Mouse (Mus musculus): ENCODE results near the gene Ube2v1. TPM values are rescaled to one million over a fixed set of nuclear protein-coding genes. Genes with fewer than 3 reads are reported as not detected.
"Not testable (repeated sequence)": the region's sequence is repeated elsewhere in the genome, so short reads cannot be mapped to it uniquely, and the experiment has no call there.

Ube2v1 gene
- polyA plus RNA-seq, 1 experiment from 2014 or later, result 332 TPM

GRCm38 (mm10) chr2:167646411-167646810 is 14.5 kb upstream of the Ube2v1 start:
- no peak overlapping the region for H3K27ac ChIP-seq
- H3K27me3 ChIP-seq (ENCODE audit: insufficient read depth, poor library complexity, severe bottlenecking), result no peaks in the 10 kb centered on the region
- peaks cover 67% of the 10 kb centered on the region for H3K36me3 ChIP-seq
- no peak overlapping the region for H3K4me3 ChIP-seq
- no peak for DNase-seq (ENCODE audit: low spot score)
- H3K4me1 ChIP-seq, result no peaks in the 10 kb centered on the region
- WGBS, result 70% methylated on average over 4 of the region's 4 CpGs
- no peaks in the 10 kb centered on the region for H3K9me3 ChIP-seq

- H3K4me1 ChIP-seq; H3K27ac ChIP-seq; DNase-seq (ENCODE audit: low spot score); H3K27me3 ChIP-seq (ENCODE audit: insufficient read depth, poor library complexity, severe bottlenecking); H3K9me3 ChIP-seq; H3K4me3 ChIP-seq: not testable (repeated sequence)
- 87% methylated on average over 13 of the region's 13 CpGs for WGBS
- H3K36me3 ChIP-seq, result peaks cover 45% of the 10 kb centered on the region
Measured at GRCm38 (mm10) chr2:167643356-167644052, 11.6 kb upstream of the Ube2v1 start.

- WGBS, result 91% methylated on average over 6 of the region's 6 CpGs
- no peak overlapping the region for H3K27ac ChIP-seq
- H3K27me3 ChIP-seq (ENCODE audit: insufficient read depth, poor library complexity, severe bottlenecking), result no peaks in the 10 kb centered on the region
- no peak overlapping the region for H3K4me3 ChIP-seq
- no peak for DNase-seq (ENCODE audit: low spot score)
- peaks cover 41% of the 10 kb centered on the region for H3K36me3 ChIP-seq
- H3K9me3 ChIP-seq, result no peaks in the 10 kb centered on the region
- H3K4me1 ChIP-seq, result no peaks in the 10 kb centered on the region
Measured at GRCm38 (mm10) chr2:167642164-167642563, 10.3 kb upstream of the Ube2v1 start.

- DNase-seq (ENCODE audit: low spot score), result no peak
- H3K4me3 ChIP-seq, result no peak overlapping the region
- H3K9me3 ChIP-seq, result no peaks in the 10 kb centered on the region
- no peaks in the 10 kb centered on the region for H3K4me1 ChIP-seq
- no peak overlapping the region for H3K27ac ChIP-seq
- H3K36me3 ChIP-seq, result peaks cover 36% of the 10 kb centered on the region
- no peaks in the 10 kb centered on the region for H3K27me3 ChIP-seq (ENCODE audit: insufficient read depth, poor library complexity, severe bottlenecking)
- WGBS, result 46% methylated on average over 8 of the region's 8 CpGs
Measured at GRCm38 (mm10) chr2:167641337-167641736, 9.4 kb upstream of the Ube2v1 start.

DNA sequence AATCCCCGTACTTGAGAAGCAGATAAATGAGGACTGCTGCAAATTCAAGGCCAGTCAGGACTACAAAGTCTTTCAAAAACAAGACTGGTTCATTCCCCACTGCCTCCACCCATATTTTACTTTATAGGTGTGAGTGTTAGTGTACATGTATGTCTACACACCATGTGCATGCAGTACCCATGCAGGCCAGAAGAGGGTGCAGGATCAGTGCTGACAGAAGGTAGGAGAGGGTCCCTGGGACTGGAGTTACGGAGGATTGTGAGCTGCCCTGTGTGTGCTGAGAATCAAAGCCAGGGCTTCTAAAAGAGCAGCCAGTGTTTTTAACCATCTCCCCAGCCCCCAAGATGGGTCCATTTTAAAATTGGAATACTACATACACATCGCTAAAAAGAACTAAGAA is 8.4 kb upstream of the Ube2v1 start:
- 74% methylated on average over 3 of the region's 3 CpGs for WGBS

GRCm38 (mm10) chr2:167634865-167635512 is 3.1 kb upstream of the Ube2v1 start:
- Histone ChIP-seq H3K4me1 (peaks cover 38% of the 10 kb centered on the region), H3K27me3 (ENCODE audit: insufficient read depth, poor library complexity, severe bottlenecking) (no peaks in the 10 kb centered on the region), H3K9me3 (no peaks in the 10 kb centered on the region), H3K4me3 (peak overlapping the region; percentile 49), H3K27ac (peak overlapping the region; percentile 100; the same call in 1 of the 2 replicates), H3K36me3 (no peaks in the 10 kb centered on the region)
- no peak for DNase-seq (ENCODE audit: low spot score)
- WGBS, result 65% methylated on average over 7 of the region's 7 CpGs

More for the DNA sequence above, 8.4 kb upstream of the Ube2v1 start:
- no peaks in the 10 kb centered on the region for H3K27me3 ChIP-seq (ENCODE audit: insufficient read depth, poor library complexity, severe bottlenecking)
- H3K4me3 ChIP-seq, result no peak overlapping the region
- no peak overlapping the region for H3K27ac ChIP-seq
- no peaks in the 10 kb centered on the region for H3K9me3 ChIP-seq
- DNase-seq (ENCODE audit: low spot score), result no peak
- H3K4me1 ChIP-seq, result no peaks in the 10 kb centered on the region
- peaks cover 27% of the 10 kb centered on the region for H3K36me3 ChIP-seq

DNA sequence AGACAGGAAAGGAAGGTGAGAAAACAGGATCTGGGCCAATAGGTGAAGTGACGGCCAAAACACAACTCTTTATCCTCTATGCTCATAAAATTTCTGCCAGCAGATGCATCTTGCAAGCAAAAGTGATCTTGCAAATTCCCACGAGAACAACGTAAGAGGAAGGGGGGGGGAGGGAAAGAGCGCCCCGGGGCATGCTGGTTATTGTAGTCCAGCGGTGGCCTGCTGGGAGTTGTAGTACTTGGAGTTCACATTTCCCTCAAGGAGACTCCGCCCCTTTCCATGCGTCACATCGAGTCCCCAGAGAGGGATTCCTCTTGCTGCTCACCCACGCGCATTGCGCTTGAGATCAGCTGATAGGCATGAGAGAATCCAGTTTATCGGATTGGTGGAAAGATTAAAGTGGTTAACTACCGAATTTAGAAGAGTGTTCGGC is 2.5 kb upstream of the Ube2v1 start:
- 1% methylated on average over 15 of the region's 15 CpGs for WGBS
- Histone ChIP-seq H3K27ac (peak overlapping the region; percentile 100), H3K36me3 (no peaks in the 10 kb centered on the region), H3K27me3 (ENCODE audit: insufficient read depth, poor library complexity, severe bottlenecking) (no peaks in the 10 kb centered on the region), H3K4me1 (peaks cover 45% of the 10 kb centered on the region), H3K4me3 (peak overlapping the region; percentile 49), H3K9me3 (no peaks in the 10 kb centered on the region)
- peak; percentile 99 for DNase-seq (ENCODE audit: low spot score)

DNA sequence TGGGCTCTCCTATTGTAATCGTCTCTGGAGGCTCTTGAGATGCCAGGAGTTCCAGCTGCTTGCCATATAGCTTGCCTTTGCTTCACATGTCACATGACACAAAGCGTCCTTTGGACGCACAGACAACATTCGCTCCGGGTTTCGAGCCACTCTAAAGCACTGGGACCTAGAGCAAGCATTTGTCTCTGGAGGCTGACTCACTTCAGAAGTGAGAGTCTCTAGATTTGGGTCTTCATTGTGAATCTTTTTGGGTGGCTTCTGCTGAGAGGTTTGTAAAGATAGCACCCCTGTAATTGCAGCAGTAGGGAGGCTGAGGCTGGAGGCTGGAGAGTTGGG is 1.6 kb upstream of the Ube2v1 start:
- Histone ChIP-seq H3K9me3 (no peaks in the 10 kb centered on the region), H3K27me3 (ENCODE audit: insufficient read depth, poor library complexity, severe bottlenecking) (no peaks in the 10 kb centered on the region), H3K4me1 (peaks cover 53% of the 10 kb centered on the region), H3K36me3 (peaks cover 8% of the 10 kb centered on the region), H3K27ac (peak overlapping the region; percentile 100), H3K4me3 (peak overlapping the region; percentile 49; the same call in 1 of the 2 replicates)
- WGBS, result 80% methylated on average over 6 of the region's 6 CpGs
- no peak for DNase-seq (ENCODE audit: low spot score)

DNA sequence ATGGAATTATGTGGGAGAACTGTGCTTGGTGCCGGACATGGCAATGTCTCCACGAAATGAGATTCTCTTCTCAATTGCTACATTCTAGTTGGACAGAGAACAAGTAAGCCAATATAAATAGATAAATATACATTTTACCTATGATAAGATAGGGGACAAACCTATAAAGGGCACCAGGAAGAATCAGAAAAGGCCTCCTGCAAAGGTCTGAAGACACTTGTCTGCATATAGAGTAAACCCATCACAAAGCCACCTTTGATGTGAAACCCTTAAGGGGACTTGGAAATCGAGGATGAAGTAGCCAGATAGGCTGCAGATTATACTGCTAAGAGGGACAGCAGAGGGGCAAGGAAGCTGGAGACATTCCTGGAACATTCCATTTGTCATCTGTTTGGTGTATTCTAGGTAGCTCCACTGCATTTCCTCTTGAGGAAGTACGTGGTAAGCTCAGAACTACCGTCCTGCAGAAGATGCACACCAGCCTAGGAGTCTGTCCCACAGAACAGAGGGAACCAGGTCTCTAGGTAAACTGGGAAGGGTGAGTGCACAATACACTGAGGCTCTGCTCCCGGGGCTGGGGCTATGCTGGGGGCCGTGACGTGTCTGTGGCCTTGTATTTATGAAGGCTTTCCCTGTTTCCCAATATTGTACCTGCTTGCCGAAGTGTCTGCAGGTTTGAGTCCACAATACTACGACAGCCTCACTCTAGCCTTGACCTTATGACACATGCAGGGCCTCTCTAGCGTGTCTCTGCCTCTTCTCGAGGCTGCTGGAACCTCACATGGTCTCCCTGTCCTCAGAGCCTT is 1.0 kb upstream of the Ube2v1 start:
- H3K4me1 ChIP-seq, result peaks cover 57% of the 10 kb centered on the region
- no peaks in the 10 kb centered on the region for H3K9me3 ChIP-seq
- 74% methylated on average over 12 of the region's 12 CpGs for WGBS

DNA sequence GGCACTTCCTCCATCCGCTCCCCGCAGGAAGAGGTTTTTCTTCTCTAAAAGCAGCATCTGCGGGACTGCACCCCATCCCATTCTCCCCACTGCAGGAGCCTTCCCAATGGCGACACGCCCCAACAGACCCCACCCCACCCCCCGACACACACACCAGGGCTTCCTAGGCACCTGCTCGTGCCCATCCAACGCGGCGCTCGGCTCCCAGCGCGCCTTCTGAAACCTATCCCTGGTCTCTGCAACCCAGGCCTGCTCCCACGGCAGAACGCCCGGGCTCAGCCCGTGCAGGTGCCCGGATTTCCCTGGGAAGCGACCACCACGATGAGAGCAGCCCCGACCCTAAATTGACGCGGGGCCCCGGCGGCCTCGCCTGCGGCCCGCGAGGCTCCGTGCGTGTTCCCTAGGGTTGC is 709 bp downstream of the Ube2v1 start:
- H3K4me1 ChIP-seq, result peaks cover 70% of the 10 kb centered on the region

More for the DNA sequence above, 1.0 kb upstream of the Ube2v1 start:
- Histone ChIP-seq H3K36me3 (peaks cover 11% of the 10 kb centered on the region), H3K27me3 (ENCODE audit: insufficient read depth, poor library complexity, severe bottlenecking) (no peaks in the 10 kb centered on the region), H3K4me3 (peak overlapping the region; percentile 95), H3K27ac (peak overlapping the region; percentile 100)
- no peak for DNase-seq (ENCODE audit: low spot score)

GRCm38 (mm10) chr2:167630421-167630820 is 1.5 kb downstream of the Ube2v1 start:
- Histone ChIP-seq H3K9me3 (no peaks in the 10 kb centered on the region), H3K36me3 (peaks cover 23% of the 10 kb centered on the region), H3K4me3 (peak overlapping the region; percentile 95), H3K27ac (peak overlapping the region; percentile 100), H3K27me3 (ENCODE audit: insufficient read depth, poor library complexity, severe bottlenecking) (no peaks in the 10 kb centered on the region), H3K4me1 (peaks cover 76% of the 10 kb centered on the region)
- 62% methylated on average over 5 of the region's 5 CpGs for WGBS
- no peak for DNase-seq (ENCODE audit: low spot score)

More for the DNA sequence above, 709 bp downstream of the Ube2v1 start:
- under 1% methylated on average over 31 of the region's 31 CpGs for WGBS
- Histone ChIP-seq H3K27me3 (ENCODE audit: insufficient read depth, poor library complexity, severe bottlenecking) (no peaks in the 10 kb centered on the region), H3K9me3 (no peaks in the 10 kb centered on the region), H3K4me3 (peak overlapping the region; percentile 95), H3K36me3 (peaks cover 22% of the 10 kb centered on the region), H3K27ac (peak overlapping the region; percentile 100)
- DNase-seq (ENCODE audit: low spot score), result no peak

DNA sequence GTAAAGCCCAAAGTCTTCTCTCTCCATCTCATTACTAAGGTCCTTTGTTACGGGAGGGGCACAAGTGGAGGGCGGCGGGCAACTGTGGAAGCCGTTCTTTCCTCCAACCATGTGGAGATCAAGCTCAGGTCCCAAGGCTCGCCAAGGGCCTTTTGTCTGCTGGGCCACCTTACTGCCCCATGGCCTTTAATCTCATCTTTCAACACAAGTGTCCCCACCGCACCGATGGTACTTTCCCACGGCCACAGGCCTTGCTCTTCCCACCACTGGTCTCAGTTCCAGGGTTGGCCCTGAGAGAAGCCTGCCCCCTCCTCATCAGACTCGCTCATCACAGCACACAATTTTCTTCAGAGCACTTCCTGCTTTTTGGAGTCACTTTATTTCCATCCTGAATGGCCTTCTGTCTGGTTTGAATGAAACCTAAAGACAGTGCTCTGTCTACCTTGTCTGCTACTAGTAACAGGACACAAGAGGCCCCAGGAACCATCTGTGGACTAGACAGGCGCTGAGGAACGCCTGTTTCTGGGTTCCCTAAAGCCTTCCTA is 2.2 kb downstream of the Ube2v1 start:
- H3K9me3 ChIP-seq, result no peaks in the 10 kb centered on the region
- peak overlapping the region; percentile 95 for H3K4me3 ChIP-seq
- H3K36me3 ChIP-seq, result peaks cover 24% of the 10 kb centered on the region
- no peak for DNase-seq (ENCODE audit: low spot score)
- H3K27me3 ChIP-seq (ENCODE audit: insufficient read depth, poor library complexity, severe bottlenecking), result no peaks in the 10 kb centered on the region
- H3K4me1 ChIP-seq, result peaks cover 77% of the 10 kb centered on the region
- H3K27ac ChIP-seq, result peak overlapping the region; percentile 100
- 64% methylated on average over 11 of the region's 11 CpGs for WGBS

All from heart, embryonic 10.5 days (tissue).